Mouse (Mus musculus): Measurements from ENCODE around the gene Tmem98. TPM values are rescaled to one million over a fixed set of nuclear protein-coding genes. Genes with fewer than 3 reads are reported as not detected.

Tmem98 gene
- polyA plus RNA-seq, 1 experiment from 2014 or later, result 151 TPM

DNA sequence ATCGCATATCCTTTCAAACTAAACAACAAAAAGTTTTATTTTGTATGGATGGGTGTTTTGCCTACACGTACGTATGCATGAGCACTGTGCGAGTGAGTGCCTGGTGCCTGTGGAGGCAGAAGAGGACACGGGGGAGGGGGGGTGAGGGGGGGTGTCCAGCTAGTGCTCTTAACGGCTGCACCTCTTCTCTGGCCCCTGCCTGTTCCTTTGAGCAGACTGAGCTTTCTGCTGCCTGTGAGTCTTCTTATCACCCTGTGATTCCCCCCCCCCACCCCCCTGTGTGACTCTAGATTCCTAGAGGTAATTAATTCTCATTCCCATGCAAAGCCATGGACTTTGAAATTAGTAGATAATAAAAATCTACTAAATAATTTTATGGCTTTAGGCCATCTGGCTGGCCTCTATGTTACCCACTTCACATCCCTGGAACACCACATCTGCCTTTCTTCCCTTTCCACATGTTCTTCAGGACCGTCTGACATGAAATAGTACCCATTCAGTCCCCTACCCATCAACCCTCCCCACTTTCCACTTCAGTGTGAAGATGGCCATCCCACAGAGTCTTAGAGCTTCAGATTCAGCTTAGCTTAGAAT, 20.2 kb upstream of the Tmem98 start:
- in situ Hi-C loops (cut with MboI; ENCODE audit: low pct_unique_long_range_greater_than_20kb), result no loop called here

DNA sequence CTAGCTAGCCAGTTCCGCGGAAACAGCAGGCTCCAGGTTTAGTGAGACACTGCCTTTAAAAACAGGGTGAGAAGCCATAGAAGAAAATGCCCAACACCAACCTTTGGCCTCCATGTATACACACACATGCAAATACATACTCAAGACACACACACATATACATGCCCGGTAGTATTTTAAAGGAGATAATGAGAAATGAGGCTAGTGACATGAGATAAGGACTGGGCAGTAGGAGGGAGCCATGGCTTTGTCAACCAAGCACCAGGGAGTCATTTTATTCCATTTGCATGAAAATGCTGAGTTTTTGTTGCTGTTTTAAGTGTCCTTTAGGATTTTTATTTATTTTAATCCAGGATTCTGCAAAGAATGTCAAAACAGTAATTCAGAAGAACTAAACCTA, 19.6 kb upstream of the Tmem98 start:
- no peaks in the 10 kb centered on the region for H3K27me3 ChIP-seq
- CTCF ChIA-PET, result interaction anchor here (2.0 kb wide), 1 partner anchor 10 kb away, joined by 9 read pairs; the partner anchor contains the start of gene Myo1d
- ATAC-seq, result no peak
- POLR2A ChIA-PET, result no interaction called here
- TF ChIP-seq CTCF (IDR thresholded peaks at IDR 0.05), result no peak
- no peak for DNase-seq (ENCODE audit: low read depth, low spot score)
- in situ Hi-C loops (cut with MboI; ENCODE audit: low pct_unique_long_range_greater_than_20kb), result no loop called here

More for the DNA sequence above, 20.2 kb upstream of the Tmem98 start:
- no peaks in the 10 kb centered on the region for H3K27me3 ChIP-seq
- TF ChIP-seq CTCF (IDR thresholded peaks at IDR 0.05), result no peak
- ChIA-PET CTCF (interaction anchor here (0.8 to 2.0 kb wide), 2 partner anchors 9 to 10 kb away, joined by 3 to 9 read pairs; partner anchors contain the start of gene Myo1d), POLR2A (no interaction called here)
- ATAC-seq, result no peak
- DNase-seq (ENCODE audit: low read depth, low spot score), result no peak

DNA sequence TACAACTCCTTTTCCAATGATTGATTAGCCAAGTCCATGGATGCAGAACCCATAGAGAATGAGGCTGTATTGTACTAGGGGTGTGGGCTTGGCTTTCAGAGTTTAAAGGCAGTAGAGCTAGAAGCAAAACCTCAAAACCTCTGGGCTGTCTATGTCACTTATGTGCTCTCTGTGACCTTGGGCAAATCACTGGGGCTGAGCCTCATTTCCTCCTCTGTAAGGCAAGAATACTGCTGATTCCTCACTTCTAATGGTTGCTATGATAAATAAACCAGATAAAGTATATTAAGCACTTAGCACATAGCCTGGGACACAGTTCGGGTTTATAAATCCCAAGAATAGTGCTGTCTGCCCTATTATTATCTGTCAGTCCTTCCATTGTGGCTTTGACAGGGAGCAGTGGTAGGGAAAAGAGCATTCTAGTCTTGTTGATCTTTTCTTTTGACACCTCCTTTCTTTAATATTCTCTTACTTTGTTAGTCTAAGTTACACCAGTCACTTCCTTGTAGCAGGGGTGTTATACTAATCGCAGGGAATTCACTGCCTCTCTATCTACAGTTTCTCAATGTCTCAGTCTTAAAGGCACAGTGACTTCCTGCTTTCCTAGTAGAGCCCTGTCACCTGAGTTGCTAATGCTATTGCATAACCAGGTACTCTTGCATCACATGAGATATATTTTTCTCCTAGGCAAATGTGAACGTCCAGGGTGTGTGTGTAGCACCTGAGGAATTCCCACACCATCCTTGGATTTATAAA, 18.1 kb upstream of the Tmem98 start:
- no peak for ATAC-seq

DNA sequence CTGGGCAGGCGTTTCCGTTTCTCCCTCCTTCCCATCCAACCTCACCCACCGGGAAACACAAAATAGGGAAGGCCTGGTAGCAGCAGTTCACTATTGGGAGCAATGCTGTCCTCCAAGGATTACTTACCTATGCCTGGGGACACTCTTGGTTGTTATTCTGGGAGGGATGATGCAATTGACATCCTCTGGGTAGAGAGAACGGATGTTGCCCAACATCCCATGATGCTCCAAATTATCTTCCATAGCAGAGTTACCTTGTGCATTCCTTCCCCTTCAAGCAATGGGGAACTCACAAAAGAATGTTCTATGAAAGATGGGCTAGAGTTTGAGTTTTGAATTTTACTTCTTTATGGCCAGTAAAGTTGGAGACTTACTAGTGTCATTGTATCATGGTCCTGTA, 16.6 kb upstream of the Tmem98 start:
- POLR2A ChIA-PET, result interaction anchor here (0.5 to 0.8 kb wide), 2 partner anchors 495 to 795 kb away, joined by 3 to 4 read pairs; no protein-coding TSS in a partner anchor
- no peak for ATAC-seq
- CTCF ChIA-PET, result interaction anchor here (2.8 kb wide), 1 partner anchor 12 kb away, joined by 13 read pairs; no protein-coding TSS in a partner anchor
- no peak for DNase-seq (ENCODE audit: low read depth, low spot score)
- in situ Hi-C loops (cut with MboI; ENCODE audit: low pct_unique_long_range_greater_than_20kb), result no loop called here
- TF ChIP-seq CTCF (IDR thresholded peaks at IDR 0.05), result no peak
- no peaks in the 10 kb centered on the region for H3K27me3 ChIP-seq

More for the DNA sequence above, 18.1 kb upstream of the Tmem98 start:
- no peak for DNase-seq (ENCODE audit: low read depth, low spot score)
- CTCF ChIA-PET, result interaction anchor here (2.3 to 2.8 kb wide), 2 partner anchors 9 to 11 kb away, joined by 5 to 13 read pairs; no protein-coding TSS in a partner anchor
- POLR2A ChIA-PET, result interaction anchor here (0.8 kb wide), 1 partner anchor 20 kb away, joined by 3 read pairs; no protein-coding TSS in a partner anchor
- no peaks in the 10 kb centered on the region for H3K27me3 ChIP-seq
- no peak for TF ChIP-seq CTCF (IDR thresholded peaks at IDR 0.05)
- in situ Hi-C loops (cut with MboI; ENCODE audit: low pct_unique_long_range_greater_than_20kb), result no loop called here

DNA sequence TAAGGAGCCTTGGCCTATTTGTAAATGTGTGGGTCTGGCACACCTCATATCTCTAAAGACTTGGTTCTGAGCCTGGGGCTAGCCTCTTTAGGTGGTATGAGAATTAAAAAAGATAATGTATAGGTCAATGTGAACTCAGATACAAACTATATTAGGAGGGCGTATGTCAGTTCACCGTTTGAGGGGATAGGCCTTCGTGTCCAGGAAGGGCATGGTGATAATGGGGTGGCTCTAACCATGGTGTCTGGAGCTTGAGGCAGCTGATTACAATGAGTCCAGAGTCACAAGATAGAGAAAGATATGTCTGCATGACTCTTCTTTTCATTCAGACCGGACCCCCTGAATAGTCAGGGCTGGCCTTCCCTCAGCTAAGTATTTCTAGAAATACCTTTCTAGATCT, 15.7 kb upstream of the Tmem98 start:
- ATAC-seq (no peak), DNase-seq (ENCODE audit: low read depth, low spot score) (no peak)
- CTCF ChIA-PET, result no interaction called here
- no peaks in the 10 kb centered on the region for H3K27me3 ChIP-seq
- TF ChIP-seq CTCF (IDR thresholded peaks at IDR 0.05), result no peak
- POLR2A ChIA-PET, result no interaction called here
- in situ Hi-C loops (cut with MboI; ENCODE audit: low pct_unique_long_range_greater_than_20kb), result no loop called here

DNA sequence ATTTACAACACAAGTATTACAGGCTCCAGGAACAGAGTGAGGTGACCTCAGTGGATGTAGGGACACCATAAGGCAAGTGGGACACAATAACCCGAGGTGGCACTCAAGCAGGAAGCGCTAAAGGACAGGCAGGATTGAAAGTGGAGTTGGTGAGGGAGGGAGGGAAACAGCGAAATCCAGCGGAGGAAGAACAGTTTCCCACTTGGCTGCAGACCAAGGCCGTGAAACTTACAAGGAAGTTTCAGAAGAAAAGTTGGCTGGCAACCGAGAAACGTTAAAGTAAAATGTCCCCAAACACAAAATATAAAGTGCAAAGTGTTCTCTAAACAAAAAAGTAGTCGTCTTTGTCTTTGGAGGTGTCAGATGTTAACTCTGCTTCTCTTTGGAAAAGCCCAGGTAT, 14.5 kb upstream of the Tmem98 start:
- ATAC-seq (no peak), DNase-seq (ENCODE audit: low read depth, low spot score) (no peak)
- in situ Hi-C loops (cut with MboI; ENCODE audit: low pct_unique_long_range_greater_than_20kb), result no loop called here
- ChIA-PET POLR2A (no interaction called here), CTCF (no interaction called here)
- no peaks in the 10 kb centered on the region for H3K27me3 ChIP-seq
- TF ChIP-seq CTCF (IDR thresholded peaks at IDR 0.05), result no peak

DNA sequence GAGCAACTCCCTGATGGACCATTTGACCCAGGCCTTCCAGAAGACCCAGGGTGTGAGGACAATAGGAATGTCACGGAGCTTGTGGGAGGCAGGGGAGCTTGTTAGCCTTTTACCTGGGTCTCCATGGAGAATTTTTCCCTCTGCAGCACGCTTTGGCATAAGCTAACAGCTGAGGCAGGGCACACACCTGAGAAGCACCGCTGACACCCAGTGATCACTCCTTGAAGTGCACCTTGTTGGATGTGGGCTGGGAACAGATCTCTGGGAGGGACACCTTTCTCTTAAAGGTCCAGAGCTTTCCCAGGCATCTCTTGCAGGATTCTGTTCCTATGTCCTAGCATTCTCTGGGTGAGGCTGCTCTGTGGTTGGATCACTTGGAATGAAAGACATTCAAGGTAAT, 10.0 kb upstream of the Tmem98 start:
- ChIA-PET CTCF (interaction anchor here (1.1 to 2.3 kb wide), 7 partner anchors 8 to 107 kb away, joined by 3 to 9 read pairs (median 5); partner anchors contain the start of gene Myo1d), POLR2A (no interaction called here)
- ATAC-seq (no peak), DNase-seq (ENCODE audit: low read depth, low spot score) (no peak)
- H3K27me3 ChIP-seq, result no peaks in the 10 kb centered on the region
- in situ Hi-C loops (cut with MboI; ENCODE audit: low pct_unique_long_range_greater_than_20kb), result loop anchor here (25.0 kb wide), 1 partner anchor 338 kb away; no protein-coding TSS in a partner anchor
- peak; percentile 70 for TF ChIP-seq CTCF (IDR thresholded peaks at IDR 0.05)

DNA sequence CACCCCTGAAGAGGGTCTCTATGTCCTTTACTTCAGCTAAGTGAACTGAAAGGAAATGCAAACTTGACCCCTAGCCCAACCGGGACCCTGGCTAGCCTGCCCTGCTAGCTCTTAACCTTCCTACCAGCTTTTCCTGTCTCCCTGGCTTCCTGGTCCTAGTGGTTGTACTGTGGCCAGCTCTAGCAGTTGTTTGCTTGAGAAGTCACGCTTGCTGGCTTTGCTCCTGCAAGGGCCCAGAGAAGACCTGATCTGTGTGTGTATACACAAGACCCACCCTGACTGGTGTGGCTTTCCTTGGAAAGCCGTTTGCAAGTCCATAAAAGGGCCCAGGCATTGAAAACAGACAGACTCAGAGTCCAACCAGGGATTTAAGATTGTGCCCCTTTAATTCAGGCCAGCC, 7.3 kb upstream of the Tmem98 start:
- DNase-seq (ENCODE audit: low read depth, low spot score) (no peak), ATAC-seq (no peak)
- H3K27me3 ChIP-seq, result no peaks in the 10 kb centered on the region
- CTCF ChIA-PET, result interaction anchor here (1.7 to 1.8 kb wide), 2 partner anchors 21 to 23 kb away, joined by 4 to 5 read pairs; partner anchors contain the start of gene Myo1d
- in situ Hi-C loops (cut with MboI; ENCODE audit: low pct_unique_long_range_greater_than_20kb), result loop anchor here (25.0 kb wide), 1 partner anchor 340 kb away; no protein-coding TSS in a partner anchor
- TF ChIP-seq CTCF (IDR thresholded peaks at IDR 0.05), result no peak
- POLR2A ChIA-PET, result interaction anchor here (1.5 kb wide), 1 partner anchor 23 kb away, joined by 3 read pairs; the partner anchor contains the start of gene Myo1d

DNA sequence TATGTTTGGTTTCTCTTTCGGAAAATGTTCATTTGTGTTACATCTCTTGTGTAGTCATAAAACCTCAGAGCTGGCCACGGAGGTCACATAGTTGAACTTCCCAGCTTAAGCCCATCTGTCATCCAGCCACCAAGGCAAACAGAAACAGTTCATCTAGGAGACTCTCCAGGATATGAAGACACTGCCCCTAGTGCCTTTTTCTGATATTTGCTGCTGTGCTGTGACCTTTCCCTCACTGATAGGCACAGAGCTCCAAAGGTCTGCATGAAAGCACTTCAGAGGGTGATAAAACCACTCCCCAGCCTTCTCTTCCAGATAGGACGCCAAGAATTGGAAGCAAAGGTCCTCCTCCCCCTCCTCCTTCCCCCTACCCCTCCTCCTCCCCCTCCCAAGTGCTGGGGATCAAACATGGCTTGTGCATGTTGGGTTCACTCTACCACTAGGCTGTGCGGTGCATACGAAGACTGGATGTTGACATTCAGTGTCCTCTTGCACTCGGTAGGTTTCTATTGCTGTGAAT, 1.4 kb upstream of the Tmem98 start:
- H3K27me3 ChIP-seq, result no peaks in the 10 kb centered on the region
- ChIA-PET CTCF (interaction anchor here (1.2 kb wide), 1 partner anchor 98 kb away, joined by 3 read pairs; no protein-coding TSS in a partner anchor), POLR2A (no interaction called here)
- in situ Hi-C loops (cut with MboI; ENCODE audit: low pct_unique_long_range_greater_than_20kb), result loop anchor here (25.0 kb wide), 1 partner anchor 346 kb away; no protein-coding TSS in a partner anchor
- DNase-seq (ENCODE audit: low read depth, low spot score) (no peak), ATAC-seq (peak; percentile 52)
- peak; percentile 62 for TF ChIP-seq CTCF (IDR thresholded peaks at IDR 0.05)

DNA sequence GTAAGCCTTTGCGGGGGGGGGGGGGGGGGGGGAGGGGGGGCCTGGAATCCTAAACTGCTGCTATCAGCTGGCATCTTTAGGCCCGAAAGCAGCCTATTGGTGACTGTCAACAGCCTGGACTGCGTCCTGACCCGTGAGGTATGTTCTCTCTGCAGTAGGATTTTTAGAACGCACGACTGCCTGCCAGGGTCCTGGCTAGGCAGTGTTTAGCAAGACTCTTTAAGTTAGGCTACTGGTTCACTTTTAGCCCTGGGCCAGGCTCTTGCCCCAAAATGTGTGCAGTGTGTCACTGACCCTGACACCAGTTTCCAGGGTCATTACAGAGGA, 346 bp upstream of the Tmem98 start:
- in situ Hi-C loops (cut with MboI; ENCODE audit: low pct_unique_long_range_greater_than_20kb), result loop anchor here (25.0 kb wide), 1 partner anchor 347 kb away; no protein-coding TSS in a partner anchor
- H3K27me3 ChIP-seq, result no peaks in the 10 kb centered on the region
- CTCF ChIA-PET, result interaction anchor here (1.6 kb wide), 1 partner anchor 108 kb away, joined by 3 read pairs; no protein-coding TSS in a partner anchor
- DNase-seq (ENCODE audit: low read depth, low spot score) (no peak), ATAC-seq (no peak)
- POLR2A ChIA-PET, result interaction anchor here (0.6 kb wide), 1 partner anchor 24 kb away, joined by 3 read pairs; no protein-coding TSS in a partner anchor
- no peak for TF ChIP-seq CTCF (IDR thresholded peaks at IDR 0.05)
